Mouse (Mus musculus) retina, postnatal 7 days (tissue): Measurements from ENCODE around the gene Eya2.

ENCODE experiments used
- DNase-seq: peaks from one replicate; pipeline ENCODE4 v3.0.0-alpha.2; 2012; ENCODE audit warnings: low read depth, low spot score

Eya2 gene

DNA sequence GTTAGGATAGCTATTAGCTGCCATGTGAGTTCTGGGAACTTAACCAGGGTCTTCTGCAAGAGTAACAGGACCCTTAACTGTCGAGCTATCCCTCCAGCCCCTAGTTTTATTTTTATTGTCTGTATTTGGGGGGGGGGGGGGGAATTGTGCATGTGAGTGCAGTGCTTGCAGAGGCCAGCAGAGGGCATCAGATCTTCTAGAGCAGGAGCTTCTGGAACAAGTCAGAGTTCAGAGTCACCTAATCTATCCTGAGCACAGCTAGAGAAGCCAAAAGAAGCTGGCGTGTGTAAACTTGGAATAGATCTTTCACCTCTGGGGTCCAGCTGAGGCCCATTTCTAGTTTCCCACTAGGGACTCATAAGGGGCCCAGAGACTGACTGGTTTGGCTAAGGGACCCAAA is 1.1 kb upstream of the Eya2 start:
- no peak for DNase-seq

DNA sequence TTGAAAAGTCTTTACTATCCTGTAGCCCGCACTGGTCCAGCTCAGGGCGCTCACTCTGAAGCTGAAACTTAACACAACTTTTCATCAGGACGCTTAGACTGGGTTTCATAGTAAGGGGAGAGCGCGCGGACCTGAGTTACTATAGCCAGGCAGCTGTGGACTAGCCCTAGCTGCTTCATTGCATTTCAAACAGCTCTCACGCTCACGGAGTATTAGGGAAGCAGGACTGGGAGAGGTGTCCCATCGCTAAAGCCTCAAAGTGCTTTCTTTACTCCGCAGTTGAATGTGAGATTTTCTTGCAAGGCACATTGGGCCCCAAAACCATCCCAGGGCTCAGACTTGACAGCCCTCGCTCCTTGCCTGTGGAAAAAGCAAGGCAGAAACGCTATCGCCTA is 841 bp downstream of the Eya2 start:
- DNase-seq = no peak

DNA sequence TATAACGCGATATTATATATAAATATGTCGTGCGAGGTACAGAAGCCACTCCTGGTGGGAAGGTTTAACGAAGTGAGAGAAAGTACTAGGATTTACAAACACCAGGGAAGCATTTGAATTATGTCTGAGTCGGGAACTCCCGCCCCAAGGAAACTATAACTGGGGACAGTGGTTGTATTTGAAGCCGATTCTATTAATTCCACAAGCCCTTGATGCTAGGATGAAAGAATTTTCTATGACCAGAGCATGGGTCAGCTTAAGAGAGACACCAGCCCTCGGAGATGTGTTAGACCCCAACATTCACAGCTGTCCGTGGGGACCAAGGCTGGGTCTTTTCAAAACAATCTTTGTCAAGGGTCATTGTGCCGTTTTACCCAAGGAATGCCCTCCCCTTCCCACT is 1.3 kb downstream of the Eya2 start:
- DNase-seq = no peak

DNA sequence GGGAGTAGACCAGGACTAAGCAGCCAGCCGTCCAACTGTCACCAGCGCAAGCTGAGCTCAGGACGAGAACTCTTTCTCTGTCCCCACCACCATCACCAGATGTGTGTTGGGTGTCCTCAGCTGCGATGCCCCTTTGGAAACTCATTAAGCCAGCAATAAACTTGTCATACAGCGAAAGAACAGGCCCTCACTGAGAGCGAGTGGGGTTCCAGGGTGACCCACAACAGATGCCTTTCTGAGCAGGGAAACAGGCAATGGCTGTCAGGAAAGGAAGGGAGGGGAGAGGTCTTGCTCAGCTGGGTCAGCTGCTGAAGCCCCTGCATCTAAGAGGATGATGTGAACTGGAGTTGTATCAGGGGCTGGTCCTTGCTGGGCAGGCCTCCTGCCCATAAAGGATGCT is 2.7 kb downstream of the Eya2 start:
- no peak for DNase-seq

DNA sequence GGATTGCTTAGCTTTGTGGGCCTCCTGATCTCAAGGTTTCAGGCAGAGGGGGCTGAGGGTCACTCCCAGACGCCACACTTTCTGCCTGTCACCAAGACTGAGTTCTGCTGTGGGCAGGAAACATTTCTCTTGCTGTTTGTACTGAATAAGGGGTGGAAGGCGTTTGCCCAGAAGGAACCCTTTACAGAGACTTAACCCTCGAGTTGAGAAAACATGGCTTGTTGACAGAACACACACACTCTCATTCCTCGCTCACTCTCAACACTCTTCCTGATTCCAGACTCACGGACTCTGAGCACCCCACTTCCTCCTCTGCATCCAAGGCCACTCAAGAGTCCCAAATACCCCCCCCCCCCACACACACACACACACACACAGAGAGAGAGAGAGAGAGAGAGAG is 3.3 kb downstream of the Eya2 start:
- no peak for DNase-seq

DNA sequence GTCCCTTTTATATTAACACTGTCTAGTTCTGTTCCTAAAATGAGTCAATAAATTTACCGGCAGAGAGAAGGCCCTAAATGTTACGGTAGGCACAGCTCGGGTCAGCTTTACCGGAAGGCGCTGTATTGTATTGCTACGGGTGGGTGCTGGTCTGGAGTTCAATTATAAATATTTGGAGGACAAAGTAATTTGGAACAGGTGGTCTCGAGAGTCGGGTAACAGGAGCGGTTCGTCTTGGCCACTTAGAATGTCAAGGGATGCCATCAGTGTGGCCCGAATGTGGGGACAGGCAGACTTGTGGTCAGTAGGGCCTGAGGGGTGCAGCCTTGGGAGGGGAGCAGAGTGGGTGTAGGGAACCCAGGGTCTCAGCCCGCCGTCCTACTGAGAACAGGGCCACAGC is 4.7 kb downstream of the Eya2 start:
- DNase-seq = no peak

DNA sequence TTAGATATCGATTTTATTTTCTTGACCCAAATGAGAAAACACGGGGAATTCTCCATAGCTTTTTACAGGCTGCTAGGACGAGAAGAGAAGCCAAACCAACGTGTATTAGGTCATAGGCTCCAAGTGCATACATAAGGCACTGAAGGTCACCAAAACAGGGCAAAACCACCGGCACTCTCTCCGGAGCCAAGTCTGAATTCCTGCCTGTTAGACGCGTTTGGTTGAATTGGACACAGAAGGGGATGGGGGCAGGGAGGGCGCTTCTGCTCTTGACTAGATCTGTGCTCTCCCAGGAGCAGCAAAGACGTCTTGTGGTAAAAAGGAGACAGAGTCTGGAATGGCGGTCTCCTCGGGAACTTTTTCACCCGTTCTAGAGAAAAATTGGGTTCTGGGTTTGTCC is 6.1 kb downstream of the Eya2 start:
- DNase-seq = no peak

DNA sequence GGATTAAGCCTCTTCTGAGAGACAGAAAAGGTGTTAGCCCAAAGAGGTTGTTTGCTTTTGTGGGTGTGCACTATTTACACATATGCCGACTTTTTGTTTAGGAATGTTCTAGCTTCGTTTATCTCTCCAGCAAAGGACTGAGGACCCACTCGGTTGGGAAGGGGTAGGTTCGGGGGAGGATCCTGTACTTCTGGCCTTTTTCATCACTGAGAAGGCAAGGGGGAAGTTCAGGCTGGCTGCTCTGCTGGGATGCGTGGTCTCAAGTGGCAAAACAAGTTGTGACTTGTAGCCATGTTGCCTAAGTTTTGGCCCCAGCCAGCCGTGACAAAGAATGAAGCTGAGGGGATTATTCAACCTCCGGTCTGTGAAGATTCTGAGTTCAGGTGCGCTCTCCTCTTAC is 6.8 kb downstream of the Eya2 start:
- no peak for DNase-seq

DNA sequence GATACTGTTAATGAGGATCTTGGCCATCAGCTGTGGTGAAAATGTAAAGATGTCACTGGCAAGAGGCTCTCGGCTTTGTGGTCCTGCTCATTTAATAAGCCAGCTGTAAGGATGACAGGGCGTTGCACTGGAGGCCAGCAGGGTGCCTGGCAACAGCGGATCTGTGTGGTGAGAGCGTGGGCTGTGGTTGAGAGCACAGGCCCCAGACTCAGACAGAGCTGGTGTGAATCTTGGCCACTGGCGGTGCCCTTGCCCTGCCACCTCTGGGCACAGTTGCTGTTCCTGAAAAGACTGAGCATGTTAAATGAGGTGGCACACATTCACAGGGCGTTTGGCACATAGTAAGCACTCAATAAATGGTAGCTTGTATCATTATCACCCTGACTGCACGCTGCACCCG is 8.9 kb downstream of the Eya2 start:
- DNase-seq = no peak

DNA sequence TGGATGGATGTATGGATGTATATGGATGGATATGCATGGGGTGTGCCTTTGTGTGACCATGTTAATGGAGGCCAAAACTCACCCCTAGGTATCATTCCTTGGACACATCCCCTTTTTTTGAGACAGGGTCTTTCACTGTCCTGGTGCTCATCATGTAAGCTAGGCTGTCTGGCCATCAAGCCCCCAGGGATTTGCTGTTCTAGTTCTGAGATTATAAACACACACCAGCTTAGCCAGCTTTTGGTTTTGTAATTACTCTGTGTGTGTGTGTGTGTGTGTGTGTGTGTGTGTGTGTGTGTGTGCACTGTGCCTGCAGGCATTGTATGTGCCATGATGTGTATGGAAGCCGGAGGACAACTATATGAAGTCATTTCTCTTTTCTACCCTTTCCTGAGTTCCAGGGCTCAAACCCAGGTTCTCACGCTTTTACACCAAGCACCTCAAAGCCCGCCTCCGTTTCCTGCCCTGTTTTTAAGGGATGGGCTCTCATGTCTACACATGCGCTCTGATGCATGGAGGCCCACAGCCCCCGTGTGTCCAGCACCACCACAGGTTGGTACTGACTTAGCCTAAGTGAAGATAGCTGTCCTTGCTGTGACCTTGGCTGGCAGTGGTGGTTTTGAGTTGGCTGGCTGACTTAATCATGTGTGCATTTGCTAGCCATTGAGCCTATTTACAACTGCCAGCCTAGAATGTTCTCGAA is 16.9 kb downstream of the Eya2 start:
- no peak for DNase-seq

DNA sequence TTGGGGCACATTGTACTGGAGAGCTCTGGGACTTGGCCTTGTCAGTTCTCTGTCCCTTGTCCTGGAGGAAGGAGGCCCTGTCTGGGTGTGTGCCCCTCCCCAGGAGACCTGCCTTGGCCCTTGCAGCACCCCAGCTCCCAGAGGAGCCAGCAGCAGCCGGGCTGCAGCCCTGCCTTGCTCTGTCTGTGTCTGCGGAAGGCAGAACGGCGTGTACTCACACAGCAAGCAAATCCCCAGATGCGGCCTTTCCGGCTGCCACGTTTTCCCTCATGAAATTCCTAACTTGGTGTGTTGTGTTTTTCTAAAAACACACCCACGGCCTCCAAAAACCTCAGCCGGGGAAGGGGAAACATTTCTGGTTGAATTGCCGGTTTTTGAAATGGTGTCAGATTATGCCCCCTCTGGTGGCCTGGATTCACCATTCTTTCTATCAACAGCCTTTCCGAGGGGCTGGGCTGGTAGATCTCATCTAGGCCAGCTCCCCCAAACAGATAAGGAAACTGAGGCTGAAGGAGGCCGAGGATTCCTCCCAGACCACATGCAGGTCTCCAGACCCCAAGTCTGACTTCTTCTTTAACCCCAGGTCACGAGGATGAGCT is 19.0 kb downstream of the Eya2 start:
- no peak for DNase-seq

DNA sequence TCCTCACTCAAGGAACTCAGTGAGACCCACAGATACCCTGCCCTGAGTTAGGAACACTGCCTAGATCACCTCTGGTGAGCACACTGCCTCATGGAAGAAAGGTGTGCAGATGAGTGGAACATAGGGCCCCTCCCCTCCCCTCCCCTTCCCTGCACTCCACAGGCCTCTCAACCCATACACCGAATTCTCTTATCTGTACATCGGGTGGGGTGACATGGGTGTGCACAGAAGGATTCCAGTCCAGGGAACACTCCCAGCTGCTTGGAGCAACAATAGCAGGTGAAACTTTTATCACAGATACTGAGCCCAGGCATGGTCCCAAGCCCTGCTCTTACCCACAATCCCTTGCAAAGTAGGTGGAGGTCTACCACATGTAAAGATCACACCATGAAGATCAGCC is 26.7 kb downstream of the Eya2 start:
- DNase-seq = no peak

DNA sequence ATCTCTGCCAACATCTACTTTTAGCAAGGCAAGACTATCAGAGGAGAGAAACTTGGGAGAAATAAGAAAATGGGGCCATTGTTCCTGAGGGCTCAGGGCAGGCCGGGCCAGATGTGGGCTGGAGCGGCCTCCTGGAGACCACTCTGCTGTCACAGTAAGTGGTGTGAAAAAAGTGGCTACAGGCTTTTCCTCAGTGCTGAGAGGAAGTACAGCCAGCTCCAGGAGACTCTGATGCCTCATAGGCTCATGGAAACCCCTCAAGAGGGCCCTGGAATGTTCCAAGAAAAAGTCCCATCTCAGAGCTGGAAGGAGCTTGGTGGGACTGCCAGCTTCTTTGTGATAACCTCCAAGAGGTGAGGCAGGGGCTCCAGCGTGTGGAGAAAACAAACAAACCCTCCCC is 27.8 kb downstream of the Eya2 start:
- DNase-seq = no peak

DNA sequence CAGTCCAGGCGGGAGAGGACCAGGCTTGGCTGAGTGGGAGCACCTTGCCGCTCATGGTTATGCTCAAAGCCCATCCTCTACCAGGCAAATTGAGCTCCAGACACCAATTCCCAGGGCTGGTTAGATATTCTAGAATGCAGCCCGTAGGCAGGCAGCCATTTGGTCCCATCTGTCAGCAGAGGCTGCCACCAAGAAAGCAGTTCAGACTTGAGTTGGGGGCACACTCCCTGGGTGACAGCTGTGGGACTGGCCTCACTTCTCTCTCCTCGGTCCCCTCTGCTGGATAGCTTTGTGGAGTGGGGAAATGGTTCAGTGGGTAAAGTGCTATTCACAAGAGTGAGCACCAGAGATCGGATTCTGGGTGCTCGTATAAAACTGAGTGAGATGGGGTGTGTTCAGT is 32.0 kb downstream of the Eya2 start:
- no peak for DNase-seq

DNA sequence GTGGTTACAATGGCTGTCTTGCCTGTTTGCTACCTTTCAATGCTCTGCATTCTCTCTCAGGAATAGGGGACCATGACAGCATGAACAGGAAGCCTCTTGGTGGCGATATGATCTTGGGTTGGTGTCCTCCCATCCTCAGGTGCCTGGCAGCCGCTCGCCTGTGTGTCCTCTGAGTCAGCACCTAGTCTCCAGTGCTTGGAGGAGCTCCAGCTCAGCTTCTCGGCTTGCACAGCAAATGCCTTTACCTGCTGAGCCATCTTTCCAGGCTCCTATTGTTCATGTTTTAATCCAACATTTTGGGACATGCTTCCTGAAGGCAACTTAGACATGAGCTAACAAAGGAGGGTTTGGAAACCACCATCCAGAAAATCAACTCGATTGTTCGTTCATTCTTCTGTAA is 33.1 kb downstream of the Eya2 start:
- no peak for DNase-seq

DNA sequence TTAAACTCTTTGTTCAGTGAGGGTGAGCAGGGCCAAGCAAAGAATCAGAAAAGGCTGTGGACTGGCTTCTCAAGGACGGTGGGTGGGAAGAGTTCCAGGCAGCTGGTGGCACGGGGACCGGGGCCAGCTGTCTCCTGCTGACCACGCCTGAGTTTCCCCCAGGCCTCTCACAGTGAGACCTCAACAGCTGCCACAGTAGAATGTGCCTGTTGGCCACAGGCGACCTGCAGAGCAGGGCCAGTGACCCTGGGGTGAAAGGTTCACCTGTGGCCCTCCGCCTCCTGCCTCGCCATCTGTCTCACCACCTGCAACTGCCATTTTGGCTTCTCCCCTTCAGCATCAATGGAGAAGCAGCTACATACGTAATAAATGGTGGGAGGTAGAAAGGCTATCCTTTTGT is 35.1 kb downstream of the Eya2 start:
- no peak for DNase-seq

DNA sequence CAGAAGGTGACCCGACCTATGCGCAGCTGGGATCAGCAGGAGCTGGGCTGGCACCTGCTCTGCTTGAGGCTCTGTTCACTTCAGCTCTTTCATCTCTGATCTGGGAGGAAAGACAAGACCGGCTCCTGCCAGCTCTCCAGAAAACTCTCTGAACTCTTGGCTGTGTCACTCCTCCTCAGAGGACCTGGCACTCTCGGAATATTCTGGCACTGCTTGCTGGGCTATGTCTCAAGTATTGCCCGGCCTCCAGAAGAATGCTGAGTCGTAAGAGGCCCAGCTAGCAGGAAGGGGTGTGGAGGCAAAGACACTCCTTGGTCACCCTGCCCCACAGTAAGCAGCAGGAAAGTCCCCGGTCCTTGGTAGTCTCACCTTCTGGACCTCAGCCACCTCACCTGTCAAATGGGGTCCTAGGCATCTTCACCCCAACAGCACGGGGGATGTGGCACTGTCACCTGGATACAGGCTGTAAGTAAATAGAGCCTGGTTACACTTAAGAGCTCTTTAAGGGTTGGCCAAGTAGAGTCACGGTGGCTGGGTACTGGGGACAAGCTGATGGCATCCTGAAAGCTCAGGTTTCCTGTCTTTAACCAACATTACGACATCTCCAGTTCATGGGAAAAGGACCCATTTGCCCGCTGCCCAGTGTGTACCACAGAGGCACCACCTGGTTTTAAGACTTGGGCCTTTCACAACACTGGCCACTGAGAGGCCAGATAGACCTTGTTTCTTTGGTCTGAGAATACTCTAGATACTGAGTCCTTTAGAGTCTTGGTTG is 38.4 kb downstream of the Eya2 start:
- DNase-seq = no peak

DNA sequence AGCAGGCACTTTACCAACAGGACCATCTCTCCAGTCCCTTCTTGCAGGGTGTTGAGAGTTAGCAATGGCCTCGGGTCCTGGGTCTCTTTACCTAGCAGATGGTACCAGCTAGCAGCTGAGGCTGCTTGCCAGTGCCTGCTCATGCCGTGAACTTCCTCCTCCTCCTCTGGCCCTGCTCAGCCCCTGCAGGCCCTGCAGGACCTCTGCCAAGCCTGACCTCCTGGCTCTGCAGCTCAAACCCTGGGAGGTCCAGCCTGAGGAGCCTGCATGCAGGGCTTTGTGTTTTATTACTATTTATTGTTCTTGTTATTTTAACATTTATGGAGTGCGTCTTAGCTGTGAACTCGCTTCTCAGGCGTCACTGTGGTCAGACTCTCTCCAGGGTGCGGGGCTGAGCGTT is 39.6 kb downstream of the Eya2 start:
- DNase-seq = no peak

DNA sequence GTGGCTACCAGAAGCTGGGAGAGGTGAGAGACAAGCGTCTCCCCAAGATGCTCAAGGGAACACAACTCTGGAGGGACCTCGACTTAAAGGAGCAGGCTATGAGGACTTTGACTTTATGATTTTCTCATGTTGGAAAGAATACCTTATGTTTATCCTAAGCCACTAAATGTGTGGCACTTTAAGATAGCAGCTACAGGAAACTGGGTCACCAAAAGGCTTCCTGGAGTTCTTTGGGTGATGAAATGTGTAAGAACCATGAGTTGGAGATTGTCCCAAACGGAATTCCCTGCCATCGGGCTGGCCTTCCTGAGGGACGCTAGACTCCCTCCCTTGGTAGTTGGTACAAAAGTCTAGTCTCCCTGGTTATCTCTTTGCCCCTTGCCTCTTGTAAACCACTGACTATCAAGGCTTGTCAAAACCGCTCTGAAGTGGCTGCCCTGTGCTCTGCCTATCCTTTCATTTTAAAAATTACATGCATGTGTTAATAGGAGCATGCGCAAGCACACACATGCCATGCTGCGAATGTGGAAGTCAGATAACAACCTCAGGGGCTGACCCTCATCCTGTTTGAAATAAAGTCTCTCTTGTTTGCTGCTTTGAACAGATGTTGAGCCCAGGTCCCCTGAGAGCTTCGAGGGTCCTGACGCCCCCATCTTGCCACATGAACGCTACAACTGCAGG is 44.4 kb downstream of the Eya2 start:
- DNase-seq = no peak

DNA sequence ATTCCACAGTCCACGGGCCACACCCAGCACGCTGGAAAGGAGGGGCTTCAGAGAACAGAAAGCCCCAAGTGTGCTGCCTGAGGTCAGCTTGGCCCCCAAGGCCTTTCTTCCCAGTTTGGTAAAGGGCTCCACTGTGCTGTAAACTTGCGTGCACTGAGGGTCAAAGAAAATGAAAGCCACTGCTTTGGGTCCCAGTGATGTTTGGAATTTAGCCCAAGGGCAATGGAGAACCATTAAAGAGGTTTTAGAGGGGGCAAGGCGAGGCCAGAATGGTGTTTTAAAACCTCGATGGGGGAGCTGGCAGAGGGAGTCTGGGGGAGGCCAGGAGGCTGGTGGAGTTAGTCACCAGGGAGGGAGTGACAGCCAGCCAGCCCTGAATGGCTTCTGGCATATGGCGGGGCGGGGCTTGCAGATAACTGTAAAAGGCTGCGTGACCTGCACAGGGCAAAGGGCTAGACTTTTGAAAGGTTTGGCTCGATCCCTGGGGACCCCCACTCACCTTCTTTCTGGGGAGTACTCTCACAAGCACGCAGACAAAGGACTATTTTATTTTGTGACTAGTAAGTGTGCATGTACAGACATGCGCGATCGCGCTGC is 47.2 kb downstream of the Eya2 start:
- DNase-seq = no peak

DNA sequence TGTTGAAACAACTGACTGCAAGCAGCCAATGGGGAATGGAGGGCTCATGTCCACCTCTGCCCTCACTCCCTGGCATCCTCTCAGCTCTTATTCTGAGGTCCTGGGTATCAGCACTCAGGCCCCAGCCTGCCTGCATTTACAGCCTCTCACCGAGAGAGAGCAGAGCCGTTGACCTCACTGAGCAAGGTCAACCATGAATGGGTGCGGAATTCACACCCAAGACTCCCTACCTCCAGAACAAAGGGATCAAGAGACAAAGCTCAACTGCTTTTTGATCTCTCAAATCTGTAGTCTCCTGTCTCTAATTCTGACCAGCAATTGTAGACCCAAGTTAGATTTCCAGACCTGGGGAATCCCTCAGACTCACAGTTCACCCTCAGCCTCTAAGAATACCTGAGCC is 48.8 kb downstream of the Eya2 start:
- no peak for DNase-seq

DNA sequence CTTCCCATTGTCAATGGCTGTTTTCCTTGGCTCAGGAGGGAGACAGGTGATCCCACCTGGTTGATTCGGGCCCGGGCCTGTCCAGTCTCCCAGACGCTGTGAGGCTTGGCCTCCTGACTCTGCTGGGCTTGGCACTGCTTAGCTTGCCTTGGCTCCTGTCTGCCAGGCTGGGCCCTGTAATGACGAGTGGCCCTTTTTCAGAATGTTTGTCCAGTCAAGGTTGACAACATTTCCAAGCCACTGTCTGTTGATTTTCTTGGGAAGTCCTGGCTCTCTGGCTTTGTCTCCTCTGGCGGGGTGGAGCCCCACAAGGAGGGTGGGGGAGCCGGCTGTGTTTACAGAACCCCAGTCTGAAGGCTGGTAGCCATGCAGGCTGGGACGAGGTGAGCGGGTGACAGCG is 49.2 kb downstream of the Eya2 start:
- no peak for DNase-seq
